Mouse (Mus musculus) frontal cortex, adult 2 months (tissue): Measurements from ENCODE around the gene Msh4. TPM values are rescaled to one million over a fixed set of nuclear protein-coding genes. Genes with fewer than 3 reads are reported as not detected.
A peak's percentile ranks its signal among the peaks of the same experiment; 100 is the strongest.
"Not testable (repeated sequence)": the region's sequence is repeated elsewhere in the genome, so short reads cannot be mapped to it uniquely, and the experiment has no call there.

Experiments
- DNase-seq, 2 experiments: peaks; one replicate each; pipeline ENCODE4 v3.0.0; 2022; ENCODE audit warnings: low spot score in 1 of 2; ENCODE audit errors: extremely low spot score in 1 of 2
- polyA plus RNA-seq: library from polyadenylated mRNA; depleted of rRNA; stranded (reverse); fragments of >200 nt; gene quantifications from 2 replicates; pipeline ENCODE4 v1.2.3, GENCODE M21; 2012

Gene Msh4
- polyA plus RNA-seq, 1 experiment: 0.04 TPM

DNA sequence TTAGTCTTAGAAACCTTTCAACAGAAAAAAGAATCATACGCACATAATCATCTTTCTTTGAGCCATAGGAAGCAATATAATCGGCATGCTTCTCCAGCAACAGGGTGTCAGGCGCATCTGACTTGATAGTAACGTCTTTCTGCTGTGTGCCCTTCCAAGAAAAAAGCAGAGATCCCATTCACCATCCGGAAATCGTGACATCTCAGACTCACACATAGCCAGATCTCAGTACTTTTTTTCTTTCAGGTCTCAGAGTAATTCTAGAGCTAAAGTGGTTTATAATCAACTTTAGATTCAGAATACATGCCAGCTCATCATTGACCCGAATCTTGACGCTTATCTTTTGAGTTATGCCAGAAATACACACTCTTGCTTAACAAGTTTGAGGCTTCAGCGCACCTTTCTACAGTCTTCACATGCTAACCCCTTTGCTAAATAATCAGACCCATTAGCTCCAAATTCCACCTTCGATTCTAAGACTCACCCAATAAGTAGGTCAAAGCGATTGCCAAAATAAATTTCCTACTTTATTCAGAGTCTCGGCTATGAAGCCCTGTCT, 6.0 kb upstream of the Msh4 start:
- DNase-seq: no peak

DNA sequence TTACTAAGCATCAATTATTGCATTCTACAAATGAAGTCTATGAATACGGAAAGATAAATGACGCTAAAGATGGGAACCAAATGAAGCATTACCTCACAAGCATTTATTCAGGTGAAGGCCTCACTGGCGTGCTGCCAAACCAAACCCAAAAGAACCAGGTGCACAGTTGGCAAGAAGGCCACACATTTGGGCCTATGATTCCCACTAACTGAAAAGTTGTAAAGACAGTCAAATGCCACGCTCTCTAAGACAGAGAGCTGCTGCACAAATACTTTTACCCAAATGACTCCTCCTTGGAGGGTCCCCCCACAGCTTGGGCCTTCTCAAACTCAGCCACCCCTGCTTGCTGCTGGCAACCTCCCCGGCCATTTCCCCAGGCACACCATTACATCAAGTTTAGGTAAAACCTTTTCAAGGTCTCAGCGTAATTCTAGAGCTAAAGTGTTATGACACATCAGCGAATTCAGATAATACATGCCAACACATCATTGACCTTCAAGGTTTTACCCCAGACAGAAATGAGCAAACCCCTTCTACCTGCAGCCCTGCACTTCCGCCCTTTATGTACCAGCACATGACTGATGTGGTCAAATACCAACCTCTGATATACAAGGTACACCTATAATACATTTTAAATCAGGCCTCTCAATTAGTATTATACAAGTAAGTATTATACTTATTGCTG, 5.4 kb upstream of the Msh4 start:
- no peak for DNase-seq

DNA sequence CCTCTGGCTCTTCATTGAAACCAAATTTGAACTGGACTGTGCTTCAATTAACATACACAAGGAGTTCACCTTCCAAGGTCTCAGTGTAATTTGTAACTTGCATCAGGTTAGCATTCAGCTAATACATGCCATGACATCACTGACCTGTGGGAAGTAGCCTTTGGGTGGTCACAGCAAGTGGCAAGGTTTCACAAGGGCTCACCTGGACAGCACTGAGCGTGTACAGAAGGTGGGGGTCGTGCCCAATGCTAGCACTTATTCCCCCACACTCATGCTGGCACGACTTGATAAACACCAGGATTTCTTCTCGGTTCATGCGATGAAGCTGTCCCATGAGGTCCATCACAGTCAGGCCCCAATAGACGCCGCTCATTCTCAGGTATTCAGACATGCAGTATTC, 4.6 kb upstream of the Msh4 start:
- no peak for DNase-seq

DNA sequence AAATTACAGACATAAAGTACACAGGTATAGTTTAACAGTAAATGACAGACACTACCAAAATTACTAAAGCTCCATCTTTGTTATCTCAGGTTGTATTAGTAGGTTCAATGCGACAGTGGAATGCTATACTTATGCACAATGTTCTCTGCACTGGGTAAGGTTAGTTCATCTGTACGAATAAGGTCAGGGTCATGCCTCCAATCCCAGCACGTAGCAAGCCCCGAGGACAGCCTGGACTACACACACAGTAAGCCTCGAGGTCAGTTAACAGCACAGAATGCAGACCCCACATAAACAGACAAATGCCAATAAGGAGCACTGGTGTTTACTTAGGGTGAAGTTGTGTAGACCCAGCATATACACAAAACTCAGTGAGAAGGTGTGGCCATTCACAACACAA, 3.0 kb upstream of the Msh4 start:
- no peak for DNase-seq

DNA sequence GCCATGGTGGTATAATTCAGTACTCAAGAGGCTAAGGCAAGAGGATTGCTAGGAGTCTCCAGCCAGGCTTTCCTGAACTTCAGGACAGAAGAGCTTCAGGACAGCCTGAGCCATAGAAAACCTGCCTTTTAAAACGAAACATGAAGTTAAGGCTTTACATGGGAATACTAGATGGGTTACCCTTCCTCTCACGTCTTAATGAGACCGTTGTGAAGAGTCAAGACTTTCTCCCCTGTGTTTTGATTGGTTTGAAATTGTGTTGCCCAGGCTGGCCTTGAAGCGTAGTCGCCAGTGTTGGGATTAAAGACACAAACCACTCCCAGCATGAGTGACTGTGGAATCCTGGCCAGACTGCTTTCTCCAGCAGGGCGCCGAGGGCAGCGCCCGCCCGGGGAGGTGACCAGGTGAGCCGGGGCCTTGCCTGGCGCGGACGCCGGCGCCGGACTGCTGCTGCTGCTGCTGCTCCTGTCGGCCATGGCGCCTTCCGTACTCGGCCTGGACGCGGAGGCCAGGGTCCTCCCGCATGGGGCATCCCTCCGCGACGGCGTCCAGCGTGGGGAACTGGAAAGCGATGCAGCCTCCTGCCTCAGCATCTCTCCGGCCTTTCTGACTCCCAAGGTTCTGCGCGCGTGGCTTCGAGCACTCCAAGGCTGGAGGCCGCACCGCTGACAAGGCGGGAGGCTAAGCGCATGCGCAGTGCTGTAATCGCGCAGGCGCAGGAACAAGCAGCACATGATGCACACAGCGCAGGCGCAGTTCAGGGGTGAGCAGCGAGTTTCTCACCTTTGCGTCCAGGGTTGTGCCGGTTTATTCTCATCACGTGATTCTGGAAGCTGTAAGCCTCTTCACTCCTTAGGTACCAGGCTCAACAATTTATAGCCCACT, 445 bp downstream of the Msh4 start:
- DNase-seq: no peak

DNA sequence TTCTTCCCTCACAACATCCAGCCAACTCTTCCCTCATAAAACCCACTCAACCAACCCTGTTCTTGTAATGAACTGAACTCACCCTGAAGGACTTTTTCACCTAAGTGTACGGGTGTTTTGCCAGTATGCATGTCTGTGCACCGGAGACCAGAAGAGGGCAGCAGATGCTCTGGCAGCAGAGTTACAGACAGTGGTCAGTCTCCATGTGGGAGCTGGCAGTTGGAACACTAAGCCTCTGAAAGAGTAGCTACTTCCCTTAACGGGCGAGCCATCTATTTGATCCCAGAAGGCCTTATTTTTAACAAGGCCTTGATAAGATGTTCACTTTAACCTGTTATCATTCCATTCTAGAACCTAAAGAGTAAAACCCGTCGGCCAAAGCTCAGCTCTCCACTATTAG, 1.4 kb downstream of the Msh4 start:
- DNase-seq: peak in 1 of 2 experiments; percentile 44

DNA sequence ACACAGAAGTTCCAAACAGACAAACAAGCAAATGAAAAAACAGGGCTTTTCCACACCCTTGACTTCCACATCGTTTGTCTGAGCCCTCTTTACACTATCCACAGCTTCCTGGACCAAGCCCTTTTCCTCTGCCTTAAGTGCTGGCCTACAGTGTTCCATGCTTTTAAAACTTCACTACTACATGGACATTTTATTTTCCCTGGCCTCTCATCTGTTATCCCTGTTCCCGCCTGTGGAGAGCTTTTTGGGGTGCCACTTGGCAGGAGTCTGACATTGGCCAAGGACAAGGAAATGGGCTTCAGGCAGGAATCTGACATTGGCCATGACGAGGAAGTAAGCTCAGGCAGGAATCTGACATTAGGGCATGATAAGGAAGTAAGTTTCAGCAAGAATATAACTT, 3.3 kb downstream of the Msh4 start:
- no peak for DNase-seq

DNA sequence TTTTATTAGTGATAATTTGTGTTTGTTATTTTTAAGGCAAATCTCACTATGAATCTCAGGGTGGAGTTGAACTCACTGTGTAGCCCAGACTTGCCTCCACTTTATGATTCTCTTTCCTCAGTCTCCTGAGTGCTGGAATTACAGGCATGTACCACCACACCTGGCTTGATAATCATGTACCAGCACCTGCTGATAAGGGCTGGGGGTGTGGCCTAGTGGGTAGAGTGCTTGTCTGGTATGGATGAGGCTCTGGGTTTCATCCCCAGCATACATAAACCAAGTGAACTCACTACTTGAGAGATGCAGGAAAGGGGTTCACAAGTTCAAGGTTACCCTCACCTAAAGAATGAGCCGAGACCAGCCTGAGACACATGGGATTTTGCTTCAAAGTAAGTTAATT, 4.0 kb downstream of the Msh4 start:
- DNase-seq: no peak

DNA sequence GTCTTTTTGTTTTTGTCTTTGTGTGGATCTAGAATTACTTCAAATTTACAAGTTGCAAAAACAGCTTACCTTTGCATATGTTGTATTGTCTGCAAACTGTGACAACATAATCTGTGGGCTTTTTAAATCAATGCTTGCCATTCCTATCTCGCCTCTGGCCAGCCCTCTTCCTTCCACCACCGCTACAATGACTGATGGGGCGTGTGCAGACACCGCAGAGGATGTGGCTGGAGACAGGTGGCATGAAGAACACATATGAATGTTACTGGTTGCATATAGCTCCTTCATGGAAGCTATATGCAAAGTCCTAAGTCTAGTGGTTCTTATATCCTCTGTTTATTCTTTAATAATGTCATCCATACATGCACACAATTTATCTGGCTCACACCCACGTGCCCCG, 8.7 kb downstream of the Msh4 start:
- DNase-seq: no peak

DNA sequence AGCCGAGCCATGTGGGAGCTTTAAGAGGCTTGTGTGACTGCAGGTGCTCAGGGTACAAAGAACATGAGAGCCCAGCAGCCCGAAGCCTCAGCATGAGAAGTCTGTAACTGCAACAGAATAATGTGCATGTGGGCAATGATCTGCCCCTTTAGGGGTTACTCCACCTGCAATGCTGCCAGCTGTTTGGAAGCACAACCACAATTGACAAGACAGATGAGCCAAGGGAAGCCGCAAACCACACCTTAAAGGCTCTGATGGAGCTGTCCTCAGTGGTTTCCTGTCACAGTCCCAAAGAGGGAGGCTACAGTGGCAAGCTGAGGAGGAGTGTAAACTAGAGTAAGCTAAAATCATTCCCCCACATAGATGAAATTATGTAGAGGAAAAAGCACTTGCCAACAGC, 10.5 kb downstream of the Msh4 start:
- no peak for DNase-seq

DNA sequence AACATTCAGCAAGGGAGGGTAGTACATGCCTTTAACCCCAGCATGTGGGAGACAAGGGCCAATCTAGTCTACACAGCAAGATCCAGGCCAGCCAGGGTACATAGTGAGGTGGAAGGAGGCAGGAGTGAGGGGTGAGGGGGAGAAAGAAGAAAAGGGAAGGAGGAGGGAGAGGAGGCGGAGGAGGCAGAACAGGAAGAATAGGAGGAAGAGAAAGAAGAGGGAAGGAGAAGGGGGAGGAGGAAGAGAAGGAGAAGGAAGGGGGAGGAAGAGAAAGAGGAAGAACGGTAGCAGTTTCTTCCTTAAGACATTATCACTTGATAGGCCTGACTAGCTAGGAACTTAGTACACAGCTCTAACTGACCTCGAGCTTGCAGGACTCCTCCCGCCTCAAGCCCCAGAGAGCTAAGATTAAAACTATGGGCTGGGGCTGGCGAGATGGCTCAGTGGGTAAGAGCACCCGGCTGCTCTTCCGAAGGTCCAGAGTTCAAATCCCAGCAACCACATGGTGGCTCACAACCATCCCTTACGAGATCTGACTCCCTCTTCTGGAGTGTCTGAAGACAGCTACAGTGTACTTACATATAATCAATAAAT, 16.7 kb downstream of the Msh4 start:
- no peak for DNase-seq

DNA sequence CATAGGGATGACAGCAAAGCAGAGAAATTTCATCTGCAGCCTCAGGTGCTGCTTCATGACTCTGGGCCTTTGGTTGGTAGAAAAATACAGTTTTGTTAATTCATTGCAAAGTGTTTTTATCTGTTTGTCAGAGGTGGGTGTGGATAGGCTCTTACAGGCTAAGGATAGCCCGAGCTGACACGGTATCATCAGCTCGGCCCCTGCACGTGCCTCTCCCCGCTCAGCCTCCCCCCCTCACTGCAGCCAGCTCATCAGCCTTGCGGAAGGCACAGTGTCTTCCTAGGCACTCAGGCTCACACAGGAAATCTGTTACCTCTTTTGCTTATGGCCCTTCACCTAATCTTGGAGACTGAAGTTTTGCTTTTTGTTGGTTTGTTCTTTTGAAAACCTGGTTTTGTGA, 17.8 kb downstream of the Msh4 start:
- no peak for DNase-seq

DNA sequence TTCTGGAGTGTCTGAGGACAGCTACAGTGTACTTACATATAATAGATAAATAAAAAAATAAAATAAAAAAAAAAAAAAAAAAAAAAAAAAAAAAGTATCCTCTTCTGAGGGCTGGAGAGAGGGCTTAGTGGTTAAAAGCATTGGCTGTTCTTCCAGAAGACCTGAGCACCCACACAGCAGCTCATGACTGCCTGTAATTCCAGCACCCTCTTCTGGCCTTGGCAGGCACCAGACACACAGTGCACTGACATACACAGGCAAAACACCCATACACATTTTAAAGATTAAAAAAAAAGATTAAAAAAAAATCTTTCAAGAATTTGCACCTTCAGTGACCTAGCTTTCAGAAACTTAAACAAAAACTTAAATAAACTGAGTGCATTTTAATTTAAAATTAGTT, 19.6 kb downstream of the Msh4 start:
- no peak for DNase-seq

DNA sequence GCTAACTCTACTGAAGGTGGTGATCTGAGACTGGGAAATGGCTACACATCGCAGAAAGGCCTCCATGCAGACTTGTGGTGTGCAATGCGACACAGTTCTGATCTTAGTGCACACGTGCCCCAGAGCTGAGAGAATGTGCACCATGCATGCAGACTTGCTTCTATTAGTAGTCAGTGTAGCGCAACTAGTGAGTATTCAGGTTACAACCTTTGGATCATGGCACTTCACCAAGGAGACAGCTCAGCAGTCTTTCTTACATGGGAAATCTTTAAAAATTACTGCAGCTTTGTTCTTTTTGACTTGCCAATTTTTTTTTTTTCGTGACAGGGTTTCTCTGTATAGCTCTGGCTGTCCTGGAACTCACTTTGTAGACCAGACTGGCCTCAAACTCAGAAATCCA, 34.5 kb downstream of the Msh4 start:
- no peak for DNase-seq

DNA sequence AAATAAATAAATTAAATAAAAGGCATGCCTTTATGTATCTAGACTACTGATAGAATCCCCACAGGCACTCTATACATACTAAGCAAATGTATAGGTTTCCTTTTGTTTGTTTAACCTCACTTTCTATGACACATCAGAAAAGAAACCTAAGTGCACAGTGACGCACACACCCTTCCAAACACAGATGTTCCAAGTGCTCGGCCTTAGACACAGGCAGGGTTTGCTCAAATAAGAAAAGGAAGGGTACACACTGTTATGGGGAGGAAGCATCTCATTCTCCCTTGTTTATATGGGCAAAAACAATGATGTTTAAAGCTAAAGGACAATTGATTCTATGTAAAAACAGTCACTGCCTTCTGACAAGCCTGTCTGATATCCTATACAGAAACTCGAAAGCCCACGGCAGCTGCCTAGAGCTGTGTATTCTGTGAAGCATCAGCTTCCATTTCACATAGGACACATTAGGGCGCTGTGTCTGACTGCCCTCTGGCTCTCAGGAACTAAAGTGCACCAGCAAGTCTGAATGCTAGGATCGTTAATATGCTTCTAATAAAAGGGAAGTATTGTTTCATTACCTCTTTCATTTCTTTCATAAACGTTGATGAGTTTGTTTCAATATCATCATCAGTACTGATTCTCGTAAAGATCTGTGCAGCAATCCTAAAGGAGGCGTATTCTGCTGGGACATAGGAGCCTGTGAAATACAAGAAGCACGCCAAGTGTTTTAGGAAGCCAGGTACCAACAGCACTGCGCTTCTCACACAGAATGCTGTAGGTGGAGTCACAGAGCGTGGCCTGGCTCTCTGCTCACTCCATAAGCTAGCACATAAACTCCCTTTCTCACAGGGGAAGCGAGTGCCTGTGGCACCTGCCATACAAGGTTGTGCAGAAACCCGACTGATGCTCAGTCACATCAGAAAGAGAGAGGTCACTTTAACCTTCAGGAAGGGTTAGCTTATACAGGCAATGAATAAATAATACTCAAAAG, 38.5 kb downstream of the Msh4 start:
- DNase-seq: no peak

DNA sequence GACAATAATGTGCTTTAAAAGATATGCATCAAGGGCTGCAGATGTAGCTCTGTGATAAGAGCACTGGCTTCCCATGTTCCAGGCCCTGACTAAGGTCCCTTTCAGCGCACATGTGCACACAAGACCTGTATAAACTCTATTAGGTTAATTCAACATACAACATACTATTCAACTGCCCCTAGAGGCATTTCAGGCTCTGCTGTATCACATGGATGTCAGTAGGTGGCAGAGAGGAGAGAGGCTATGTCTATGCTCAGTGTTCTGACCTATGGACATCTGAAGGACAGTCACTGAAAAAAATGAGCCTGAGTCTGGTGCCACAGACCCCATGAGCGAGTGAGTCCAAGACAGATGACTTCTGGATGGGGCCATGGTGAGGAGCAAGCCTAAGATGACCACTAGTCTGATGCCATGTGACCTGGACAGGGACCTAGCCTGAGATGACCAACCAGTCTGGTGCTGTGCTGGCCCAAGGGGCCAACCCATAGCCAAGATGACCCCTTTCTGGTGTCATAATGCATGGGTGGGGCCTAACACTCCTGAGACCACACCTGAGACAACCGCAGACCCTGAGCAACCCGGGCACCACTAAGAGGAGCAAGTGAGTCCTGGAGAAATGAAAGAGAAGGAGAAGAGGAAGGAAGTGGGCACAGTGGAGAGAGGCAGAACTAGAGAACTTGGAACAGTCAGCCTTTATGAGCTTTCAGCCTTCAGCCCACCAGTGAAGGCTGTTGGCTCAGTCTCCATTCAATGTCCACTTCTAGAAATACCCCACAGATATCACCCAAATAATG, 41.1 kb downstream of the Msh4 start:
- no peak for DNase-seq

DNA sequence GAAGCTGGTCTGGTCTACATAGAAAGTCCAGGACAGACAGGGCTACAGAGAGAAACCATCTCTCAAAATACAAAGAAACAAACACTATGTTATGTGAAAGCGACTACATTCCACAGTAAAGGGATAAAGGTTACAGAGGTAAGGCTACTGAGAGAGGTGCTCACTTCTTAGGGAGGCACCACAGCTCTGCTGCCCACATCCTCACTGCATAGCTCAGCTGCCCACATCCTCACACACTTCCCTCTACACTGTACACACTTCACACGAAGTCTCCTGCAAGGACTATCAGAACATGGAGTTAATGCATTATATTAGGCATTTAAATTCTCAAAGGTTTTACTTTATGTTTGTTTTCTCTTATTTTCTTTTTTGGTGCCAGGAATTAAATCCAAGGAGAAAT, 42.1 kb downstream of the Msh4 start:
- no peak for DNase-seq

DNA sequence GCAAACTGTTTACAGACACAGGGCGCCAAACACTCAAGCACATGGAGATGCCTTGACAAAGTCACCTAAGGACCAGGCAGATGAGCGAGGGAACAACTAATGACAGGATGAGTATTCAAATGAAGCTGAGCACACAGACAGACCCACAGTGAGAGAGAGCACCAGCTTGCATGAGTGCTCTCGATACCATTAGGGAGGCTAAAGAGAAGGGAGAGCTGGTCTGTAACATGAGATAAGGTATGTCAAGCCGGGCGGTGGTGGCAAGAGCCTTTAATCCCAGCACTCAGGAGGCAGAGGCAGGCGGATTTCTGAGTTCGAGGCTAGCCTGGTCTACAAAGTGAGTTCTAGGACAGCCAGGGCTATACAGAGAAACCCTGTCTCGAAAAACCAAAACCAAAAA, 45.5 kb downstream of the Msh4 start:
- not testable (repeated sequence) for DNase-seq

DNA sequence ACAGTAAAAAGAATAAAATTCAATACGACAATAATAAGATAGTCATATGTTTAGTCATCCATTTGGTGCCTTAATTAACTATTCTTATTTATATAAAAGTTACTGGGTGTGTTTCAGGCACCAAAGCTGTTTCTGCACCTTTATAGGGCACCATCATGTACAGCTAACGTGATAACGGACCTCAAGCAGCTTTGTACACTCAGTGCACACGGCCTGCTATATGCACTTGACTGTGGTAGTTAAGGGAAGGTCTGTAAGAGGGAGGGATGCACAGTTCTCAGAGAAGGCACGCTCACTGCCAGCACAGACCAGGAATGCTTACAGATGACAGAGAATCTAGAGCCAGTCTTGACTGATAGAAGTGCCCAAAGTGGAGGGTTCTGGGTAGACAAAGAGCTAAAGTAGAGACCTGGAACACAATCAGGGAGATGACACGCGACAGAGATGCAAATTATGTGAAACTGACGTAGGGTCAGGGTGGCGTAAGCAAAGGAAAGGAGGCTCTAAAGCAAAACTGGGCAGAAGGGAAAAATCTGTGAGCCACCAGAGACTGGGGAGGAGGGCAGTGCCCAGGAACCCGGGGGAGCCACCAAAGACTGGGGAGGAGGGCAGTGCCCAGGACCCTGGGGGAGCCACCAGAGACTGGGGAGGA, 47.5 kb downstream of the Msh4 start:
- DNase-seq: no peak
